Mouse (Mus musculus) B cell, adult 2 months (primary cell): Measurements from ENCODE around the gene Shb.
"Not testable (repeated sequence)": the region's sequence is repeated elsewhere in the genome, so short reads cannot be mapped to it uniquely, and the experiment has no call there.

Experiments used
- DNase-seq, 2 experiments: peaks; one replicate each; pipeline ENCODE4 v3.0.0; 2022

Shb gene

GRCm38 (mm10) chr4:45382133-45382532 is 150.1 kb downstream of the Shb start:
- not testable (repeated sequence) for DNase-seq

- not testable (repeated sequence) for DNase-seq
These were observed 151.2 kb downstream of the Shb start for GRCm38 (mm10) chr4:45380903-45381580.

GRCm38 (mm10) chr4:45376573-45376972 is 155.7 kb downstream of the Shb start:
- no peak for DNase-seq

GRCm38 (mm10) chr4:45374879-45375278 is 157.4 kb downstream of the Shb start:
- no peak for DNase-seq
